Mouse (Mus musculus) liver, adult 2 months (tissue): ENCODE results near the gene Lpp. TPM values are rescaled to one million over a fixed set of nuclear protein-coding genes. Genes with fewer than 3 reads are reported as not detected.

Source experiments
- DNase-seq: peaks from one replicate; pipeline ENCODE4 v3.0.0-alpha.2; 2011; ENCODE audit warnings: low read depth, low spot score; ENCODE audit errors: extremely low read depth
- H3K27ac ChIP-seq: fragments of 200-500 bp; replicated peaks from 2 replicates; pipeline ENCODE4 v1.5.1; 2012; ENCODE audit warnings: low read depth, mild to moderate bottlenecking, control low read depth, inconsistent platforms, low read length; ENCODE audit not compliant: insufficient read depth
- H3K27me3 ChIP-seq: fragments of 200-500 bp; 2 replicates; pipeline ENCODE4 v1.6.1; 2012; ENCODE audit warnings: mild to moderate bottlenecking, moderate library complexity, low read length, inconsistent platforms; ENCODE audit not compliant: control insufficient read depth, insufficient read depth
- H3K36me3 ChIP-seq: fragments of 200-500 bp; 2 replicates; pipeline ENCODE4 v1.6.1; 2012; ENCODE audit warnings: low read length, inconsistent platforms; ENCODE audit not compliant: control insufficient read depth, insufficient read depth
- H3K4me1 ChIP-seq: fragments of 200-500 bp; 2 replicates; pipeline ENCODE4 v1.6.1; 2011; ENCODE audit warnings: low read length; ENCODE audit not compliant: control insufficient read depth, insufficient read depth
- H3K4me3 ChIP-seq: fragments of 200-500 bp; 2 replicates; pipeline ENCODE4 v1.5.1; 2011; ENCODE audit warnings: low read depth, mild to moderate bottlenecking, control low read depth, low read length, moderate library complexity; ENCODE audit not compliant: insufficient read depth
- H3K79me2 ChIP-seq: fragments of 200-500 bp; 2 replicates; pipeline ENCODE4 v1.6.1; 2012; ENCODE audit warnings: inconsistent platforms, mild to moderate bottlenecking, low read length, moderate library complexity; ENCODE audit not compliant: control insufficient read depth, insufficient read depth
- H3K9ac ChIP-seq: fragments of 200-500 bp; 2 replicates; pipeline ENCODE4 v1.6.1; 2012; ENCODE audit warnings: low read depth, mild to moderate bottlenecking, control low read depth, inconsistent platforms, low read length
- CTCF ChIP-seq: fragments of 200-500 bp; IDR thresholded peaks from 2 replicates; pipeline ENCODE4 v1.5.1; 2011; ENCODE audit warnings: low read depth, low read length, control low read depth
- POLR2A ChIP-seq: fragments of 200-500 bp; IDR thresholded peaks from 2 replicates; pipeline ENCODE4 v1.6.1; 2011; ENCODE audit warnings: low read length, control low read depth; ENCODE audit not compliant: insufficient read depth; ENCODE audit errors: extremely low read depth
- WGBS: fragments of 180-500 bp; shearing (Covaris S2); methylation state at CpG from one replicate; pipeline ENCODE4 v1.1.7; 2018; 5-methylcytosine and 5-hydroxymethylcytosine counted together
- polyA plus RNA-seq: library from polyadenylated mRNA; depleted of rRNA; stranded (reverse); fragments of >200 nt; gene quantifications from 2 replicates; pipeline ENCODE4 v1.2.3, GENCODE M21; 2012
- total RNA-seq: library from RNA; depleted of rRNA; stranded (reverse); fragments of >200 nt; gene quantifications from 2 replicates; pipeline ENCODE4 v1.2.3, GENCODE M21; 2014

Lpp gene
- total and polyA plus RNA-seq, 2 experiments = 7.5 to 23.0 TPM

DNA sequence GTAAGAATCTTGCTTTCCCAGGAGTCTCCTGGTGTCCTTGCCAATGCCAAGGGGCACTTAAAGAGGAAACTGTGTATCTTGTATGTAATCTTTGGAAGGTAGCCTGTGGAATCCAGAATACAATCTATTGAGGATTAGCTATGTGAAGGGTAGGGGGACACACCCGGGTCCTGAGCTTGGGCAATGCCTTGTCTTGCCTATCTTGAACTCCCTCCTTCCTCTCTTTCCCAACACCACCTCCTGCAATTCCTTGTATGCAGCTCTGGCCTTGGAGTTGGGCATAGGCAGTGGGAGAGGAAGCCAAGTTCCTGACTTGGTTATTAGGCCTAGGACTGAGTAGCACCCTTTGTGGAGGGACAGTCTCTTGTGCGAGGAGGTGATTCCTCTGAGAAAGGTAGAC, 1.8 kb downstream of the Lpp start:
- Histone ChIP-seq H3K79me2 (peaks cover 17% of the 10 kb centered on the region; the same call in 1 of the 2 replicates), H3K4me3 (peak overlapping the region; percentile 13; the same call in 1 of the 2 replicates), H3K27me3 (no peaks in the 10 kb centered on the region), H3K9ac (peak overlapping the region; percentile 86), H3K4me1 (peaks cover 24% of the 10 kb centered on the region), H3K36me3 (no peaks in the 10 kb centered on the region), H3K27ac (peak overlapping the region; percentile 99)
- DNase-seq = no peak
- TF ChIP-seq POLR2A = no peak
- no peak for TF ChIP-seq CTCF
- 51% methylated on average over 2 of the region's 2 CpGs for WGBS

DNA sequence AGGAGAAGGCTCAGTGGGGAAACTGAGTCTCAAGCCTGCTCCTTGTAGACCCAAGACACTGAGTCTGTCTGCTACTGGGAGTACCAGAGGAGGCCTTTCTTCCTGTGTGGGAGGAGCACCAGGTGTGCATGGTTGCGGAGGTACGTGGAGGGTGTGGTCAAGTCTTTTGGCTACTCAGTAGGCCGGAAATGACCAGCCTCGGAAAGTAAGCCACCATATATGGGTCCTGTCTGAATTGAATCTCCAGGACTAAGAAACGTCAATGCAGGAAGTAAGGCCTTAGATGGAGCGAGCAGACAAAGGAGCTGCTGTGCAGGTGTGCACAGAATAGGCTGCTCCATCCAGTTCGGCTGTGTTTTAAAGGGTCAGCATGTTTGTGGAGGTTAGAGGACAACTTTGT, 3.2 kb downstream of the Lpp start:
- Histone ChIP-seq H3K27ac (no peak overlapping the region), H3K9ac (no peak overlapping the region), H3K36me3 (no peaks in the 10 kb centered on the region), H3K27me3 (no peaks in the 10 kb centered on the region), H3K79me2 (peaks cover 20% of the 10 kb centered on the region; the same call in 1 of the 2 replicates), H3K4me3 (no peak overlapping the region), H3K4me1 (peaks cover 34% of the 10 kb centered on the region)
- TF ChIP-seq POLR2A (no peak), CTCF (no peak)
- no peak for DNase-seq
- WGBS = 87% methylated on average over 7 of the region's 7 CpGs

DNA sequence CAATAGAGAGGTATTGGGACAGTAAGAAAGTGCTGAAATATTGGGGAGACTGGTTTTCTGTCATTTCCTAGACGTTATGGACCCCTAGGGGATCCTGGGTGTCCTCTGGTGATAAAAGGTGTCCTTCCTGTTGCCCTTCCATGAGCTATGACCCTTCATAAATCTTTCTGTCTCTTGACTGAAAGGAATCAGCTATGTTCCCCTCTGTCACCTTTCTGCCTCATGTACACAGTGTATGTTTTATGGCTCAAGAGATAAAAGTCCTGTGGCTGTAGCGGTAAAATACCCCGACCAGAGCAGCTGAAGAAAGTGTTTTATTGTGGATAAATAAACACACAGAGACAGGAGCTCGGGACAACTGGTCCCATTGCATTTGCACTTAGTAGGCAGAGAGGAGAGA, 5.2 kb downstream of the Lpp start:
- Histone ChIP-seq H3K4me3 (no peak overlapping the region), H3K27me3 (no peaks in the 10 kb centered on the region), H3K79me2 (peaks cover 23% of the 10 kb centered on the region; the same call in 1 of the 2 replicates), H3K36me3 (no peaks in the 10 kb centered on the region), H3K27ac (peak overlapping the region; percentile 86), H3K4me1 (peaks cover 42% of the 10 kb centered on the region), H3K9ac (peak overlapping the region; percentile 72)
- TF ChIP-seq POLR2A (no peak), CTCF (no peak)
- no peak for DNase-seq
- 14% methylated on average over 4 of the region's 4 CpGs for WGBS

DNA sequence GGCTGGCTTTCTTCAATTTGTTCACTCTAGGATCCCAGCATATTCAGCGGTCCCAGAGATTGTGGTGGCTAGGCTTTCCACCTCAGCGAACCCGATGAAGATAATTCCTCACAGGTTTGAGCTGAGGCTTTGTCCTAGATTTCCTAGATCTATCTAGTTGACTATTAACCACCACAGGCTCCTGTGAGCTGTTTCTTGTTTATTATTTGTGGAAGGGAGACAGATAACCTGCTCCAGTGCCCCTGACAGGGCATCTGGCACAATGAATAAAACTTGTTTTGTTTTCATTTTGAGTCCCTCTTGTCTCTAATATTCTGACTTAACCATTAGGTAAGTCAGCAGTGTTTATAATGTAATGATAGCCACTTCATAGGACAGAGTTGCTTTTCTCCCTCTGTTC, 5.6 kb downstream of the Lpp start:
- Histone ChIP-seq H3K27me3 (no peaks in the 10 kb centered on the region), H3K27ac (peak overlapping the region; percentile 86), H3K36me3 (no peaks in the 10 kb centered on the region), H3K4me3 (no peak overlapping the region), H3K9ac (peak overlapping the region; percentile 72), H3K79me2 (peaks cover 23% of the 10 kb centered on the region; the same call in 1 of the 2 replicates), H3K4me1 (peaks cover 44% of the 10 kb centered on the region)
- TF ChIP-seq CTCF = no peak
- no peak for TF ChIP-seq POLR2A
- DNase-seq = peak; percentile 96
- 17% methylated on average over 3 of the region's 3 CpGs for WGBS

DNA sequence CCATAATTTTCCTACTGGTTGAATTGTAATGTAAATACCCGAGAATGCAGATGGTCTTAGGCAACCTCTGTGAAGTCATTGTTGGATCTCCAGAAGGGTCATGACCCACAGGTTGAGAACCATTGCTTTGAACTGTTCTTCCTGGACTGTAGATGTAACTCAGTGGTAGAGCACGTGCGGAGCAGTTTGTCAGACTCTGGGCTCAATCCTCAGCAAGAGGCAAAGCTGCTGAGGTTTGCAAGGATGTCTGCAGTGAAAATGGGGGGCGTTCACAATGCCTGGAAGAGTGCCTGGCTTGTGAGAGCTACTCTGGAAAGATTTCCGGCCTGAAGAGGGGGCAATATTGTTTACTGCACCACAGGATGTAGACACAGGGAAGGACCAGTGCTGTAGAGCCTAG, 6.2 kb downstream of the Lpp start:
- no peak for TF ChIP-seq CTCF
- TF ChIP-seq POLR2A = no peak
- H3K9ac ChIP-seq = peak overlapping the region; percentile 39
- H3K36me3 ChIP-seq = no peaks in the 10 kb centered on the region
- peak; percentile 91 for DNase-seq
- no peaks in the 10 kb centered on the region for H3K27me3 ChIP-seq
- peaks cover 50% of the 10 kb centered on the region for H3K4me1 ChIP-seq
- peak overlapping the region; percentile 74 for H3K27ac ChIP-seq
- peaks cover 25% of the 10 kb centered on the region; the same call in 1 of the 2 replicates for H3K79me2 ChIP-seq
- H3K4me3 ChIP-seq = no peak overlapping the region
- WGBS = 6% methylated on average over 5 of the region's 5 CpGs

DNA sequence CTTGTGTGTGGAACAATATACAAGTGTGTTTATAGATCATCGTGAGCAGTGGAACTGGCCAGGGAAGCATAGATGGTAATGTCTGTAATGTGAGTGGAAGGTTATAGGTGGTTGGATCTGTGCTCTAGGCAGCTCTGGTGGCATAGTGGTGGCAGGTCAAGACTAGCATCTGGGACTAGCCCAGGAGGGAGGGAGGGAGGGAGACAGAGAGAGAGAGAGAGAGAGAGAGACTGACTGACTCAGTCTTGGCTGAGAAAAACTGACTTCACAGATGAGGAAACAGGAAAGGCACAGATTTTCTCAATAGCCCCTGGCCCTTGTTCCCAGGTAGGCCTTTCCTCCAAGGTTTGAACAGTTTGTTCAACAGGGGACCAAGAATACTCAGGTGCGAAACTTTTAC, 7.5 kb downstream of the Lpp start:
- 66% methylated on average over 2 of the region's 2 CpGs for WGBS
- no peak for TF ChIP-seq POLR2A
- no peak for TF ChIP-seq CTCF
- Histone ChIP-seq H3K27ac (peak overlapping the region; percentile 75), H3K9ac (no peak overlapping the region), H3K4me3 (no peak overlapping the region), H3K4me1 (peaks cover 42% of the 10 kb centered on the region), H3K27me3 (no peaks in the 10 kb centered on the region), H3K36me3 (no peaks in the 10 kb centered on the region), H3K79me2 (peaks cover 27% of the 10 kb centered on the region; the same call in 1 of the 2 replicates)
- DNase-seq = no peak
